Mouse (Mus musculus) liver, embryonic 14.5 days (tissue): ENCODE results near the gene Rab7. TPM values are rescaled to one million over a fixed set of nuclear protein-coding genes. Genes with fewer than 3 reads are reported as not detected.

Source experiments
- ATAC-seq: fragments of 200-750 bp; cut with Nextera tagmentation; 2 replicates; pipeline ENCODE4 v1.8.0; 2017; ENCODE audit warnings: moderate number of reproducible peaks, mild to moderate bottlenecking, moderate library complexity; ENCODE audit not compliant: insufficient read depth
- DNase-seq, 3 experiments: peaks; one replicate each; pipeline ENCODE4 v3.0.0-alpha.2; 2012 to 2013; ENCODE audit warnings: low read depth in 3 of 3, low spot score in 3 of 3
- H3K27ac ChIP-seq: fragments of 300-500 bp; sonication (generic); 2 replicates; pipeline ENCODE4 v1.5.1; 2014; ENCODE audit warnings: moderate library complexity, mild to moderate bottlenecking, control low read depth, inconsistent platforms
- H3K27me3 ChIP-seq: fragments of 300-500 bp; sonication (generic); 2 replicates; pipeline ENCODE4 v1.6.1; 2014; ENCODE audit warnings: mild to moderate bottlenecking, low read length, moderate library complexity; ENCODE audit not compliant: control insufficient read depth, insufficient read depth
- H3K36me3 ChIP-seq: fragments of 300-500 bp; sonication (generic); replicated peaks from 2 replicates; pipeline ENCODE4 v1.6.1; 2014; ENCODE audit warnings: low read depth; ENCODE audit not compliant: control insufficient read depth, insufficient read depth
- H3K4me1 ChIP-seq, 2 experiments: fragments of 200-500 bp in 1 of 2; fragments of 300-500 bp in 1 of 2; sonication (generic) in 1 of 2; replicated peaks; 2 replicates each; pipeline ENCODE4 v1.6.1; 2012 to 2014; ENCODE audit warnings: antibody characterized with exemption in 1 of 2, inconsistent platforms in 1 of 2, low read length in 1 of 2; ENCODE audit not compliant: control insufficient read depth in 2 of 2, insufficient read depth in 2 of 2
- H3K4me2 ChIP-seq: fragments of 300-500 bp; sonication (generic); 2 replicates; pipeline ENCODE4 v1.6.1; 2014; ENCODE audit warnings: low read depth, mild to moderate bottlenecking, control low read depth, moderate library complexity
- H3K4me3 ChIP-seq, 2 experiments: fragments of 200-500 bp in 1 of 2; fragments of 300-500 bp in 1 of 2; sonication (generic) in 1 of 2; 2 replicates each; pipeline ENCODE4 v1.5.1; 2012 to 2014; ENCODE audit warnings: low read depth in 2 of 2, low read length in 2 of 2, mild to moderate bottlenecking in 2 of 2, control low read depth in 1 of 2, inconsistent platforms in 1 of 2, moderate library complexity in 1 of 2; ENCODE audit not compliant: insufficient read depth in 1 of 2
- H3K9ac ChIP-seq: fragments of 300-500 bp; sonication (generic); replicated peaks from 2 replicates; pipeline ENCODE4 v1.6.1; 2014; ENCODE audit warnings: mild to moderate bottlenecking, control low read depth, moderate library complexity
- H3K9me3 ChIP-seq: fragments of 300-500 bp; sonication (generic); 2 replicates; pipeline ENCODE4 v1.6.1; 2016; ENCODE audit warnings: low read length, mixed read lengths; ENCODE audit not compliant: control insufficient read depth
- CTCF ChIP-seq: IDR thresholded peaks from 2 replicates; pipeline ENCODE4 v1.5.1; 2016; ENCODE audit warnings: antibody characterized with exemption, low read depth, control low read depth
- EP300 ChIP-seq: IDR thresholded peaks from 2 replicates; pipeline ENCODE4 v1.6.1; 2016; ENCODE audit warnings: antibody characterized with exemption, low read depth
- WGBS: fragments of 180-500 bp; shearing (Covaris S2); extraction: QIAGEN DNeasy Blood & Tissue Kit; methylation state at CpG from one replicate; pipeline ENCODE4 v1.1.7; 2014; ENCODE audit not compliant: insufficient replicate concordance; 5-methylcytosine and 5-hydroxymethylcytosine counted together
- polyA plus RNA-seq, 2 experiments: library from polyadenylated mRNA; depleted of rRNA in 1 of 2; stranded (reverse) in 1 of 2; unstranded in 1 of 2; fragments of >200 nt; fragmentation: Nextera tagmentation in 1 of 2; extraction: Ambion mirVana in 1 of 2; gene quantifications; 2 replicates each; pipeline versions ENCODE4 v1.2.1 to v1.2.3; 2012 to 2014

The Rab7 gene
- polyA plus RNA-seq, 2 experiments: 76.7 to 110 TPM

GRCm38 (mm10) chr6:88047853-88048252 lies 2.8 kb upstream of the Rab7 start:
- no peak for ATAC-seq
- H3K9ac ChIP-seq: no peak overlapping the region
- H3K4me2 ChIP-seq: no peak overlapping the region
- no peaks in the 10 kb centered on the region for H3K27me3 ChIP-seq
- peak in 1 of 3 experiments; percentile 41 for DNase-seq
- H3K9me3 ChIP-seq: no peaks in the 10 kb centered on the region
- TF ChIP-seq CTCF: no peak
- no peak for TF ChIP-seq EP300
- 36% methylated on average over 5 of the region's 5 CpGs for WGBS
- H3K27ac ChIP-seq: no peak overlapping the region
- no peak overlapping the region for H3K4me3 ChIP-seq
- peaks cover 14 to 21% of the 10 kb centered on the region in 2 experiments for H3K4me1 ChIP-seq
- no peaks in the 10 kb centered on the region for H3K36me3 ChIP-seq

DNA sequence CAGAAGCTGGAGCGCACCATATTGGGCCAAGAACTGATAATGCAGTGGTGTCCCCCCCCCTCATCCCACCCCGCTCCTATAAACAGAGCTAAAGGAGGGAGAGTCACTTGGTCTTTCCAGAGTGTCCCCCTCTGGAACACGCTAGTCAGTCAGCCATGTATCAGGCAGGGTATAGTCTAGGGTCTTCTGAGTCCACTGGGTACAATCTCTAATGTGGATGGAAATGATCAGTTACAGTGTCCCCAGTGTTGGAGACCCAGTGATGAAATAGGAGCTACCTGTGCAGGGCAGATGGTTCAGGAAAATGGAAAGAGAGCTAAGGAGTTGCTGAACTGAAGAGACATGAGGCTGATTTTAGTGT lies 316 bp upstream of the Rab7 start:
- WGBS: 31% methylated on average over 3 of the region's 3 CpGs
- Histone ChIP-seq H3K27ac (no peak overlapping the region; the same call in 1 of the 2 replicates), H3K9ac (no peak overlapping the region)

GRCm38 (mm10) chr6:88044234-88044576 lies 865 bp downstream of the Rab7 start:
- ATAC-seq (no peak), DNase-seq (no peak)
- TF ChIP-seq EP300 (no peak), CTCF (no peak)
- Histone ChIP-seq H3K4me2 (peak overlapping the region; percentile 79), H3K4me3 (peak overlapping the region; percentile 93 to 96), H3K9ac (peak overlapping the region; percentile 95), H3K27ac (peak overlapping the region; percentile 67), H3K9me3 (no peaks in the 10 kb centered on the region), H3K4me1 (peaks cover 14 to 25% of the 10 kb centered on the region in 2 experiments), H3K36me3 (no peaks in the 10 kb centered on the region), H3K27me3 (no peaks in the 10 kb centered on the region)
- WGBS: 2% methylated on average over 3 of the region's 3 CpGs

More for the DNA sequence above, 316 bp upstream of the Rab7 start:
- no peak for ATAC-seq
- Histone ChIP-seq H3K9me3 (no peaks in the 10 kb centered on the region), H3K4me1 (peaks cover 14 to 25% of the 10 kb centered on the region in 2 experiments), H3K4me2 (peak overlapping the region; percentile 79), H3K4me3 (peak overlapping the region; percentile 27 to 96; a peak in 3 of 4 replicates), H3K27me3 (no peaks in the 10 kb centered on the region), H3K36me3 (no peaks in the 10 kb centered on the region)
- TF ChIP-seq CTCF (no peak), EP300 (no peak)
- DNase-seq: no peak

DNA sequence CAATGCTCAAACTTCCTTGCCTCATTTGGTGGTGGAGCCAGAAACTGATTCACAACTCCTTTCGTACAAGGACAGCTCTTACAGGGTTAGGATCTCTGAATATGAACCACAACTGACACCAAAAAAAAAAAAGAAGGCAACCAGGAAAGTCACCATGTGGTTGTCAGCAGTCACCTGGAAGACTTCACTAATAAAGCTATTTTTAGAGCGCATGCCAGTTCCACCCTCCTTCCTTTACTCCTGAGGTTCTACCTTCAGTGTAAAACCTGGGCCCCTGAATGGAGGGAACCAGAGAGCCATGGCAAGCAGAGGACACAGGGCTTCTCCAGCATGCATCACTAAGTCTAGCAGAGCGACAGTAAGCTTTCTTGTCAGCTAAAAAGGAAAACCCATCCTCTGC lies 2.7 kb downstream of the Rab7 start:
- Histone ChIP-seq H3K27ac (no peak overlapping the region), H3K9me3 (no peaks in the 10 kb centered on the region), H3K4me1 (peaks cover 11 to 17% of the 10 kb centered on the region in 2 experiments), H3K4me3 (no peak overlapping the region), H3K27me3 (no peaks in the 10 kb centered on the region), H3K9ac (no peak overlapping the region), H3K36me3 (no peaks in the 10 kb centered on the region), H3K4me2 (peak overlapping the region; percentile 6; the same call in 1 of the 2 replicates)
- no peak for DNase-seq
- TF ChIP-seq CTCF: no peak
- TF ChIP-seq EP300: no peak
- 81% methylated on average over 3 of the region's 3 CpGs for WGBS
- no peak for ATAC-seq

DNA sequence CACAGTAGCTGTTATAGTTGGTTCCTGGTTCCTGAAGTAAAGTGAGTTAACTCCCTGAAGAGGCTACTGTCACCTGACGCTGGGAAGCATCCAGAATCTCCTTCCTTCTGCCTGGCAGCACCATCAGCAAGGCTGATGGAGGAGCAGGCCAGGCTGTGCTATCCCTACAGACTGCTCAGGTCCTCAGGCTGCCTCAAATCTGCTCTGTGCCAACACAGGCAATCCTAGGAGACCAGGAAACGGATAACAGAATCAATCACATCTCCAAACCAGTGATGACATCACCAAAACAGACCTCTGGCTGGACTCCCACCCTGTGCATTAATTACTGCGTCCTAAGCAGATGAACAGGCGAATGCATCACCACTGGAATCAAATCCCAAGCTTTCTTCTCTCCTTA lies 3.8 kb downstream of the Rab7 start:
- 74% methylated on average over 4 of the region's 4 CpGs for WGBS

More for the DNA sequence above, 3.8 kb downstream of the Rab7 start:
- Histone ChIP-seq H3K4me2 (no peak overlapping the region), H3K9me3 (no peaks in the 10 kb centered on the region), H3K27me3 (no peaks in the 10 kb centered on the region), H3K4me1 (peaks cover 11 to 17% of the 10 kb centered on the region in 2 experiments), H3K4me3 (no peak overlapping the region), H3K36me3 (no peaks in the 10 kb centered on the region), H3K27ac (no peak overlapping the region), H3K9ac (no peak overlapping the region)
- DNase-seq (no peak), ATAC-seq (no peak)
- no peak for TF ChIP-seq EP300
- no peak for TF ChIP-seq CTCF
